Mouse (Mus musculus) limb, embryonic 15.5 days (tissue): ENCODE results near the gene Il34. TPM values are rescaled to one million over a fixed set of nuclear protein-coding genes. Genes with fewer than 3 reads are reported as not detected.
A peak's percentile ranks its signal among the peaks of the same experiment; 100 is the strongest.
"Not testable (repeated sequence)": the region's sequence is repeated elsewhere in the genome, so short reads cannot be mapped to it uniquely, and the experiment has no call there.

Experiments used
- ATAC-seq: fragments of 200-750 bp; cut with Nextera tagmentation; 2 replicates; pipeline ENCODE4 v1.8.0; 2017; ENCODE audit warnings: low read depth, moderate TSS enrichment; ENCODE audit not compliant: insufficient number of reproducible peaks, low FRiP score, low TSS enrichment
- H3K27ac ChIP-seq: fragments of 300-500 bp; sonication (generic); 2 replicates; pipeline ENCODE4 v1.5.1; 2015; ENCODE audit warnings: moderate library complexity, mild to moderate bottlenecking, inconsistent platforms
- H3K27me3 ChIP-seq: fragments of 300-500 bp; sonication (generic); 2 replicates; pipeline ENCODE4 v1.6.1; 2015; ENCODE audit warnings: inconsistent platforms
- H3K36me3 ChIP-seq: fragments of 300-500 bp; sonication (generic); 2 replicates; pipeline ENCODE4 v1.6.1; 2015; ENCODE audit warnings: inconsistent platforms
- H3K4me1 ChIP-seq: fragments of 300-500 bp; sonication (generic); 2 replicates; pipeline ENCODE4 v1.6.1; 2015; ENCODE audit warnings: inconsistent platforms
- H3K4me2 ChIP-seq: fragments of 300-500 bp; sonication (generic); 2 replicates; pipeline ENCODE4 v1.6.1; 2015; ENCODE audit warnings: mild to moderate bottlenecking, inconsistent platforms
- H3K4me3 ChIP-seq: fragments of 300-500 bp; sonication (generic); 2 replicates; pipeline ENCODE4 v1.5.1; 2015; ENCODE audit warnings: mild to moderate bottlenecking, inconsistent platforms
- H3K9ac ChIP-seq: fragments of 300-500 bp; sonication (generic); 2 replicates; pipeline ENCODE4 v1.6.1; 2015; ENCODE audit warnings: inconsistent platforms
- H3K9me3 ChIP-seq: fragments of 300-500 bp; sonication (generic); 2 replicates; pipeline ENCODE4 v1.6.1; 2016; ENCODE audit warnings: inconsistent platforms
- WGBS: fragments of 180-500 bp; shearing (Covaris S2); methylation state at CpG from one replicate; pipeline ENCODE4 v1.1.7; 2015; 5-methylcytosine and 5-hydroxymethylcytosine counted together
- polyA plus RNA-seq: library from polyadenylated mRNA; unstranded; fragments of >200 nt; fragmentation: Nextera tagmentation; extraction: Ambion mirVana; gene quantifications from 2 replicates; pipeline ENCODE4 v1.2.1, GENCODE M21; 2015

The Il34 gene
- polyA plus RNA-seq, 1 experiment from 2014 or later: 5.0 TPM

DNA sequence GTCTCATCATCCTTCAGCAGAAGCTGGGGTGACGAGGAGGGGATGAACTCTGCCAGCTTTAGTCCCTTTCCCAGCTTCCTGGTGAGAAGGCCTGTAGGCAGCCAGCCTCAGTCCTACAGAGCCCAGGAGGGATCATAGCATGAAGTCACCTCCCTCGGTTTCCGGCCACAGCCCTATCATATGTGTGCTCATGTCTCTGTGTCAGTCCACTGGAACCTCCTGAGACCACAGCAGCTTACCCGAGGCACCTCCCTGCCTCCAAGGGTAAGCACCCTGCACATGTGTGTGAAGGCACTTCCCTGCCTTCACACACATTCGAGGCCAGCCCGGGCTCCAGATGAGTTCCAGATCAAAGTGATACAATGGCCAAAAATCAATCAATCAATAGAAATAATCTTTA, 15.5 kb downstream of the Il34 start:
- H3K27me3 ChIP-seq: no peaks in the 10 kb centered on the region
- H3K36me3 ChIP-seq: no peaks in the 10 kb centered on the region
- 59% methylated on average over 6 of the region's 6 CpGs for WGBS
- no peaks in the 10 kb centered on the region for H3K9me3 ChIP-seq
- no peak for ATAC-seq
- peaks cover 26% of the 10 kb centered on the region for H3K4me1 ChIP-seq
- no peak overlapping the region for H3K4me2 ChIP-seq
- no peak overlapping the region for H3K4me3 ChIP-seq
- H3K9ac ChIP-seq: no peak overlapping the region
- peak overlapping the region; percentile 65; the same call in 1 of the 2 replicates for H3K27ac ChIP-seq

DNA sequence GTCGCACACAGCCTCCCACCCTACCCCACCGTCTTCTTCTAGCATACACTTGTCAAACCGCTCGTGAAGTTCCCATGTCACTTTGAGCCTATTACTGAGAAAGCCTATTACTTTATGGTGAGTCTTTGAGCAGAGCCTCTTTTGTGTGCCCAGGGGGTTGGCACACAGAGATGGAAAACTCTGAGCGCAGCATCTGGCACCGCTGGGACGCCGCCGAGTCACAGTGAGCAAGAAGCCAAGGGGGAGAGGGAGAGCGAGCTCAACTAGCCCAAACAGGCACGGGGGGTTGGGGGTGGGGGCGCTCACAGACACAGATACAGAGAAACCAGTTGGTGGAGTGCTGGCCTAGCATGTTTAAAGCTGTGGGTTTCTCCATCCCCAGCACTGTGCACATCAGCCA, 16.2 kb downstream of the Il34 start:
- H3K27me3 ChIP-seq: no peaks in the 10 kb centered on the region
- WGBS: 34% methylated on average over 12 of the region's 12 CpGs
- peak overlapping the region; percentile 65 for H3K27ac ChIP-seq
- H3K4me3 ChIP-seq: no peak overlapping the region
- ATAC-seq: 0 out of 2 replicates have a peak, but pooled peaks have one; percentile 35
- H3K9ac ChIP-seq: no peak overlapping the region
- H3K9me3 ChIP-seq: no peaks in the 10 kb centered on the region
- H3K4me2 ChIP-seq: no peak overlapping the region
- H3K36me3 ChIP-seq: no peaks in the 10 kb centered on the region
- H3K4me1 ChIP-seq: peaks cover 26% of the 10 kb centered on the region

DNA sequence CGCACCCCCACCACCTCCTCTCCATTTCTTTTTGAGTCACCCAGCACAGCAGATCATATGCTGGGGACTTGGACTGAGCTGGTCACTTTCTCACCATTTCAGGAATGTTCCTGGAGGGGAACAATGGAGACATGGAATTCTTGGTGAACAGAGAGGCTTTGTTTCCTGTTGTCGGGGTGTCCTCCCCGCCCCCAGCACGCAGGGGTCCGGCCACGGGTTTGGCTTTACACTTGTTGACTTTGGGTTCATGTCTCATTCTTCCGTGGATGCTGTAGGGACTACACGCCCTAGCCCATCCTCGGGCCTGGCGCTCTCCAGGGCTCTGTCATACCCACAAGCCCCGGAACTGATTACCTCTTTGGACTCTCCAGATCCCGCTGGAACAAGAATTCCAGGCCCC, 16.7 kb downstream of the Il34 start:
- WGBS: 62% methylated on average over 12 of the region's 12 CpGs
- no peaks in the 10 kb centered on the region for H3K36me3 ChIP-seq
- H3K27ac ChIP-seq: peak overlapping the region; percentile 65; the same call in 1 of the 2 replicates
- no peaks in the 10 kb centered on the region for H3K9me3 ChIP-seq
- no peak overlapping the region for H3K4me2 ChIP-seq
- H3K4me1 ChIP-seq: peaks cover 26% of the 10 kb centered on the region
- no peaks in the 10 kb centered on the region for H3K27me3 ChIP-seq
- H3K4me3 ChIP-seq: no peak overlapping the region
- H3K9ac ChIP-seq: no peak overlapping the region
- no peak for ATAC-seq

DNA sequence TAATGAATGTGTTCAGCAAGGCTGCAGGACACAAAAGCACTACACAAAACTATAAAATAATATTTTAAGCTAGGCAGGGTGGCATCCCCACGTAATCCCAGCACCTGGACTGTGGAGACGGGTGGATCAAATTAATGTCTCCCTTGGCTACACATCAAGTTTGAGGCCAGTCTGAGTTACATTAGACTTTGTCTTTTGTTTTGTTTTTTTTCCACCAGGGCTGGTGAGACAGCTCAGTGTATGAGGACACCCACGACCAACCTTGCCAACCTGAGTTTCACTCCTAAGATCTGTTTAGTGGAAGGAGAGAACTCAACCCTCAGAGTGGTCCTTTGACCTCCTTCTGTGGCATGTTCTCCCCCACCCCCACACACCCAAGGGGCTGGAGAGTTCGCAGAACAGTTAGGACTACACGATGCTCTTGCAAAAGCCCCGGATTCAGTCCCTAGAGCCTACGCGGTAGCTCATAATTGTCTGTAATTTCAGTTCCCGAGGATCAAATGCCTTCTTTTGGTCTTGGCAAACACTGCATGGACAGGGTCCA, 18.2 kb downstream of the Il34 start:
- no peak overlapping the region for H3K4me2 ChIP-seq
- WGBS: 76% methylated on average over 9 of the region's 9 CpGs
- no peak overlapping the region for H3K9ac ChIP-seq
- ATAC-seq: no peak
- H3K4me1 ChIP-seq: peaks cover 15% of the 10 kb centered on the region
- H3K36me3 ChIP-seq: no peaks in the 10 kb centered on the region
- no peak overlapping the region for H3K27ac ChIP-seq
- no peaks in the 10 kb centered on the region for H3K27me3 ChIP-seq
- H3K4me3 ChIP-seq: no peak overlapping the region
- H3K9me3 ChIP-seq: no peaks in the 10 kb centered on the region

DNA sequence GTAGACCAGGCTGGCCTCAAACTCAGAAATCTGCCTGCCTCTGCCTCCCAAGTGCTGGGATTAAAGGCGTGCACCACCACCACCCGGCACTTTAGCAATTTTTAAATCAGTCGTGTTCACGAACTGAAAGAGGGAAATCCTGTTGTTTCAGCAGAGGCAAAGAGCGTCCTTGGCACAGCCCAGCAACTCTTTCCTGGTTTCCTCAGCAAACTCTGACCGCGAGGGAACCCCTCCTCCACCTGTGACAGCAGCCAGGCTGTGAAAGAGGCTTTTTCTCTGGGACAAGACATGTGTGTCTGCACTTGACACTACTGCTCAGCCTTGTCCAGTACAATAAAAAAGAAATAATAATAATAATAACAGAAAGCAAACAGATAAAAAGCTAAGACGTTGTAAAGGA, 18.8 kb downstream of the Il34 start:
- H3K9me3 ChIP-seq: no peaks in the 10 kb centered on the region
- H3K27me3 ChIP-seq: no peaks in the 10 kb centered on the region
- H3K9ac ChIP-seq: no peak overlapping the region
- H3K4me3 ChIP-seq: no peak overlapping the region
- ATAC-seq: no peak
- H3K36me3 ChIP-seq: no peaks in the 10 kb centered on the region
- no peak overlapping the region for H3K4me2 ChIP-seq
- H3K4me1 ChIP-seq: peaks cover 15% of the 10 kb centered on the region
- H3K27ac ChIP-seq: no peak overlapping the region
- 75% methylated on average over 8 of the region's 8 CpGs for WGBS

DNA sequence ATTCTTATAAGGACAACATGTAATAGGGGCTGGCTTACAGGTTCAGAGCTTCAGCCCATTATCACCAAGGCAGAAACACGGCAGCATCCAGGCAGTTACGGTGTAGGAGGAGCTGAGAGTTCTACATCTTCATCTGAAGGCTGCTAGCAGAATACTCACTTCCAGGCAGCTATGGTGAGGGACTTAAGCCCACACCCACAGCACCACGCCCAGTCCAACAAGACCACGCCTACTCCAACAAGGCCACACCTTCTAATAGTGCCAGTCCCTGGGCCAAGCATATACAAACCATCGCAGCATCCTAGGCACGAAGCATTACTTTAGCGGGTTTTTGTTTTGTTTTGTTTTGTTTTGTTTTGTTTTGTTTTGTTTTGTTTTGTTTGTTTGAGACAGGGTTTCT, 19.2 kb downstream of the Il34 start:
- H3K27ac ChIP-seq, H3K9ac ChIP-seq, H3K4me3 ChIP-seq, H3K9me3 ChIP-seq, ATAC-seq, H3K4me2 ChIP-seq, H3K36me3 ChIP-seq, H3K27me3 ChIP-seq: not testable (repeated sequence)
- WGBS: 76% methylated on average over 7 of the region's 7 CpGs
- H3K4me1 ChIP-seq: peaks cover 15% of the 10 kb centered on the region

DNA sequence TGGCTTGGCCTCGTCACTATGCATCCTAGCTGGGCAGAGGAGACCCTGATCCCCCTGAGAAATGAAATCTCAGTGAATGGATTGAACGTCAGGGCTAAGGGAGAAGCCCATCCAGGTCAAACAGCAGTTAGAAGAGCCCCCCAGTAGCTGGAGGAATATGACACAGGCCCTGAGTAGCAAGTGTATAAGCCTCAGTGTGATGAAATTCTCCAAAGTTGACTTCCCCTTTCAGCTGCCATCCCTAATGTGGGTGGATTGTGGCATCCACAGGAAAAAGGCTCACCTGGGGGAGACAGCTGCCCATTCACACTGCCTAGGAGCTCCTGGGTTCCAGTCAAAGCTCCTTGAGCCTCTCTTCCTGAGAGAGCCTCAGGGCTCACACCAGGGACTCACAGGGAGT, 20.4 kb downstream of the Il34 start:
- Histone ChIP-seq H3K4me3 (no peak overlapping the region), H3K27me3 (no peaks in the 10 kb centered on the region), H3K9me3 (no peaks in the 10 kb centered on the region), H3K36me3 (no peaks in the 10 kb centered on the region), H3K27ac (no peak overlapping the region), H3K9ac (no peak overlapping the region), H3K4me2 (no peak overlapping the region), H3K4me1 (peaks cover 15% of the 10 kb centered on the region)
- WGBS: 54% methylated on average over 2 of the region's 2 CpGs
- ATAC-seq: no peak

DNA sequence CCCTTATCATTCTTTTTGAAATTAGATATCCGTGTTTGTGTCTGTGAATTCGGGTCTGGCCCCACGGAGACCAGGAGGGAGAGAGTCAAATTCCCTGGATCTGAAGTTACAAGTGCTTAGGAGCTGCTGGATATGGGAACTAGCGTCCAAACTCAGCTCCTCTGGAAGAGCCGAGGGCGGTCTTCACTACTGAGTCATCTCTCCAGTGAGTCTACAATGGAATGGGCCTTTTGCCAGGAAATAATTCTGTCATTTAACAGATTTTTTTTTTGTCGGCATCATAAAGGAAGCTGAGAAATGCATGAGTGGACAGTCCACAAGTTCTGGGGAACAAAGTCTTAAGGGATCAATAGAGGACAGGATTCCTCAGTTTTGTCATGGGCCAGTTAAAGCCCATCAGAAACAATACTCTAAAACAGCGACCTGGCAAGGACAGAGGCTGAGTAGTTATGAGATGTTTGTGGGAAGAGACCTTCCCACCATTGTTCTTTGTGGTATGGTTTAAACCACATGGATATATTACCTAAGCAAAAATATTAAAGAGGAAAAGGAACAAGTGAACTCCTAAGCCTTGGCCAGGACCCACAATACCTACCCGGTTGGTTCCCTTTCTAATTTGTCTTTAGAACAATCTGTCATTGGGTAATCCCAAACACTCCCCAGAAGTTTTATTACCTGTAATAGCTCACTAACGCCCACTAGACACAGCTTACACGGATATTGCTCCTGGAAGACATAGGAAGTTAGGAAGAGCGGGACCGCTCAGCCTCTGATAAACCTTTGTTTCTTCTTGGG, 25.6 kb downstream of the Il34 start:
- Histone ChIP-seq H3K9me3 (no peaks in the 10 kb centered on the region), H3K4me3 (no peak overlapping the region), H3K4me1 (0 out of 2 replicates have a peak, but pooled peaks cover 2% of the 10 kb centered on the region), H3K36me3 (no peaks in the 10 kb centered on the region), H3K27me3 (no peaks in the 10 kb centered on the region), H3K27ac (no peak overlapping the region), H3K9ac (no peak overlapping the region), H3K4me2 (no peak overlapping the region)
- WGBS: 64% methylated on average over 13 of the region's 13 CpGs
- ATAC-seq: no peak

DNA sequence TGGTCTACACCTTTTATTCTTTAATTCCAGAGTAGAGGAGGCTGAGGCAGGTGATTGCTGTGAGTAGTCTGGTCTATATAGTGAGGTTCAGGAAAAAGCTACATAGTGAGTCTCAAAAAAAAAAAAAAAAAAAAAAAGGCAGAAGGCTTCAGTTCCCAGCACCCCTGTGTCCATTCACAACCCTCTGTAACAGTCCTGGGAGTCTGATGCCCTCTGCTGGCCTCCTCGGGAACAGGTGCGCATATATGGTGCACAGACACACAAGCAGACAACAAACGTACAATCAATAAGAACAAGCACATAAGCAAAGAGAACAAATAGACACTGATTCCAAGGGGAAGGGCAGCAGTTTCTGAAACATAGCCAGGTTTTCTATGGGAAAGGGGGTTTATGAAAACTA, 29.4 kb downstream of the Il34 start:
- Histone ChIP-seq H3K4me3 (no peak overlapping the region), H3K9me3 (no peaks in the 10 kb centered on the region), H3K4me2 (no peak overlapping the region), H3K36me3 (no peaks in the 10 kb centered on the region), H3K27ac (no peak overlapping the region), H3K27me3 (no peaks in the 10 kb centered on the region), H3K9ac (no peak overlapping the region), H3K4me1 (0 out of 2 replicates have a peak, but pooled peaks cover 4% of the 10 kb centered on the region)
- WGBS: 95% methylated on average over 3 of the region's 3 CpGs
- no peak for ATAC-seq

DNA sequence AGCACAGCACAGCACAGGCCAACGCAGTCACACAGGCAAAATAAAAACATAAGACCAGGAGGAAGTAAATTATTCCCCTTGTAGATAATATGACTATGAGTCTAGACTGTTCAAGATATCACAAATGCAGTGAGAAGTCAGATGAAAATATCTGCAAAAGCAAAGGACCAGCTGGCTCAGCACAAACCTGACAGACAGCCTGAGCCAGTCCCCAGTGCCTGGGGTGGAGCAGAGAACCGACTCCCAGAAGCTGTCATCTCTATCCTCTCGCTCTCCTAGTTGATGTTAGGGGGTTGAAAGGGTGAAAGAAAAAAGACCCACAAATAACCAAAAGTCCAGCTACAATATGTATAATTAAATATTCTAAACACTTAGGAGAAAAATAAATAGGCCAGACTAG, 30.0 kb downstream of the Il34 start:
- Histone ChIP-seq H3K4me3 (no peak overlapping the region), H3K4me1 (0 out of 2 replicates have a peak, but pooled peaks cover 4% of the 10 kb centered on the region), H3K9ac (no peak overlapping the region), H3K9me3 (no peaks in the 10 kb centered on the region), H3K27me3 (no peaks in the 10 kb centered on the region), H3K4me2 (no peak overlapping the region), H3K27ac (no peak overlapping the region), H3K36me3 (no peaks in the 10 kb centered on the region)
- ATAC-seq: no peak
- WGBS: 87% methylated on average over 3 of the region's 3 CpGs

DNA sequence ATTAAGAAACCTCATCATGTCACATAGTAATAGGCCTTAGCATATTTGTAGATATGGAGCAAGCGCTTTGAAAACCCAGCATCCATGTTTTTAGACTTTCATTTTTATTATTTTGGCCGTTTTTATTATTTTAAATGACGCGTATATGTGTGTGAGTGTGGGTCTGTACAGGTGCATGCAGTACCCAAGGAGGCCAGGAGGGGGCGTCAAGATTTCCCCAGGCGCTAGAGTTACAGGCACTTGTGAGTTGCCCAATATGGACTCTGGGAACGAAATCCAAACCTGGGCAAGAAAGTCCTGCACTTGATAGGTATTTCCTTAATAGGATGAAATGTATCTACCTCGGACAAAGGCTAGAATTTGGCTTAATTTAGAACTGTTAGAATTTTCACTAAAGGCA, 30.4 kb downstream of the Il34 start:
- Histone ChIP-seq H3K4me2 (no peak overlapping the region), H3K36me3 (no peaks in the 10 kb centered on the region), H3K4me3 (no peak overlapping the region), H3K4me1 (0 out of 2 replicates have a peak, but pooled peaks cover 4% of the 10 kb centered on the region), H3K9me3 (no peaks in the 10 kb centered on the region), H3K9ac (no peak overlapping the region), H3K27ac (no peak overlapping the region), H3K27me3 (no peaks in the 10 kb centered on the region)
- WGBS: 74% methylated on average over 8 of the region's 8 CpGs
- ATAC-seq: no peak

DNA sequence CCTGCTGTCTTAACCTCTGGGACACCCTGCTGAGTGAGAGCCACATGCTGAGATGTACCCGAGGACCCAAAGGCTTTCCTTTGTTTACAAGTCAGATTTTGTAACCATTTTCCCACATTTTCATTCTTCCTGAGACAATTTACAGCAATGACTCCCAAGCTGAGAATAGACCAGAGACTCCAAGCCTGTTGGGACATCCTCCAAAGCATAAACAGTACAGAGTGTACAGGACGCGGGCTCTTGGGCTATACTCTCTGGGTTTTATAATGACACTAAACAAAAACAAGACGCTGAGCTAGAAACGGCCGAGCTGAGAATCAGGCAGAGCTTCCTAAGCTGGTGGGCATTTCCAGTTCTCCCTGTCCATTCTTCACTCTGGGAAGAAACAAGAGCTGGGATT, 31.0 kb downstream of the Il34 start:
- no peaks in the 10 kb centered on the region for H3K36me3 ChIP-seq
- no peak overlapping the region for H3K4me2 ChIP-seq
- no peaks in the 10 kb centered on the region for H3K27me3 ChIP-seq
- H3K27ac ChIP-seq: no peak overlapping the region
- H3K4me3 ChIP-seq: no peak overlapping the region
- H3K4me1 ChIP-seq: 0 out of 2 replicates have a peak, but pooled peaks cover 4% of the 10 kb centered on the region
- ATAC-seq: no peak
- WGBS: 90% methylated on average over 6 of the region's 6 CpGs
- H3K9me3 ChIP-seq: no peaks in the 10 kb centered on the region
- no peak overlapping the region for H3K9ac ChIP-seq
